Mouse (Mus musculus): Measurements from ENCODE around the gene Plcb2. TPM values are rescaled to one million over a fixed set of nuclear protein-coding genes. Genes with fewer than 3 reads are reported as not detected.

Plcb2 gene
- polyA plus RNA-seq, 1 experiment from 2014 or later: 1.4 TPM

DNA sequence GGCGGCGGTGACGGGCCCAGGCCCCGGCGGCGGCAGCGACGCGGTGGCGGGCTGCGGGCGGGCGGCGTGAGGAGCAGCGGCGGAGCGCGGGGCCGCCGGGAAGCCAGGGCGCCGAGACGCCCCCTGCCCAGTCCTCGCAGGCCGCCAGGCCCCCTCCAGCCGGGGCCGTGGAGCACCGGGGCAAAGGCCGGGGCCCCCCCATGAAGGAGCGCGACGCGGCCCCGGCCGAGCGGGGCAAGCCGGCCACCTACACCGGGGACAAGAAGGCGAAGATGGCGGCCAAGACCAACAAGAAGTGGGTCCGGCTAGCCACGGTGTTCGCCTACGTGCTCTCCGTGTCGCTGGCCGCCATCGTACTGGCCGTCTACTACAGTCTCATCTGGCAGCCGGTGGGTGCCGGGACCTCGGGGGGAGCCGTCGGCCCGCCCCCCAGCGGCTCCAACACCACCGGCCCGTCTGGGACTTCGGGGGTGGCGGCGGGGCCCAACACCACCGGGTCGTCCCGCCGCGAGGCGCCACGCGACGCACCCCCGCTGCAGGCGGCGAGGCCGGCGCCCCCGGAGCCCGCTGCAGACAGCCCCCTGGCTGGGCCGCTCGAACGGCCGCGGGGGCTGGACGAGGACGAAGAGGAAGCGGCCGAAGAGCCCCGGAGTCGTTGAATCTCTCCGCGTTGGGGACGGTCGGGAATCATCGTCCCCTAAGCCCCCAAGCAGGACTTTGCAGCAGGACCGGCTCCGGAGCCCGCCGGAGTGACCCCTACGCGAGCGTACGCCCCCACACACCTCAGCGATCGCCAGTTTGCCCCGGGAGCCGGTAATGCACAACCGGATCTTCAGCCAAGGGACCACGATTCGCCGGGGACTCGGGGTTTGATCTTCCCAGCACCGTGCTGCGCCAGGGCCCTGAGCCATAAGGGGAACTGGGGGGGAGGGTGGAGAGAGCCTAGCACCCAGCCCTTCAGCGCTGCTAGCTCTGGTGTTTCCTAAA lies 18.0 kb upstream of the Plcb2 start:
- Histone ChIP-seq H3K27me3 (ENCODE audit: insufficient read depth, low read length) (peaks cover 7% of the 10 kb centered on the region), H3K9ac (ENCODE audit: low read depth, low read length) (peak overlapping the region; percentile 84), H3K4me1 (replicated peaks; ENCODE audit: insufficient read depth, low read length) (peaks cover 7% of the 10 kb centered on the region), H3K4me2 (ENCODE audit: low read length) (peak overlapping the region; percentile 99), H3K27ac (peak overlapping the region; percentile 19), H3K4me3 (replicated peaks; ENCODE audit: low read depth, low read length) (peak overlapping the region; percentile 69), H3K36me3 (ENCODE audit: insufficient read depth, low read length) (no peaks in the 10 kb centered on the region), H3K9me3 (replicated peaks; ENCODE audit: low read length) (no peaks in the 10 kb centered on the region)
- TF ChIP-seq CTCF (IDR thresholded peaks at IDR 0.05; ENCODE audit: low read depth): no peak
- under 1% methylated on average over 92 of the region's 113 CpGs for WGBS
- DNase-seq (ENCODE audit: low spot score) (peak; percentile 50), ATAC-seq (replicated peaks; ENCODE audit: low FRiP score, low read depth) (peak; percentile 67)

DNA sequence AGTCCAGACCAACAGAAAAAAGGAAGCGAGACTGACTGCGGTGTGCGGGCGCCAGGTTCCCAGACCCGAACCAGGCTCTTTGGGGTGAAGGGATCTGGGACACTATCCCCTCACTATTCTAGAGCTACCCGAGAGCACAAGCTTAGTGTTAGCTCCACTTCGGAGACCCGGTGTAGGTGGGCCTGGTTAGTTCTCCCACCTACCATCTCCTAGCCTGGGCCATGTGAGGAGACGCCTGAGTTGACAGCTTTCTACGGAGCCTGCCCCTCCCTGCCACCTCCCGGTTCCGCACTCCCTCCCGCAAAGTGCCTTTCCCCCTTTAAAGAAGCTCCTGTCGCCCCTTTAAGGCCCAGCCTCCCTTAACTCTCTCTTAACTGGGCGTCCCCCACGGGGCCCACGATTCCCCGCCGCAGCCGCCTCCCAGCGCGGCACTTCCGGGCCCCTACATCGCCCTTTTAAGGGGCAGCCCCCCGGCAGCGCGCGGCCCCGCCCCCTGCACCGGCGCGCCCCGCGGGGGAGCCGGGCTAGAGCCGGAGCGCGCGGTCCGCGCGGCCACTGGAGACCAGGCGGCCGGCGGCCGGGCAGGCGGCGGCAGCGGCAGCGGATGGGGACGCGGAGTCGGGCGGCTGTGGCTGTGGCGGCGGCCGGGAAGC lies 17.1 kb upstream of the Plcb2 start, which contains the start of gene Inafm2:
Gene Inafm2, plus strand, starts transcription at position 527 of the 653 bp plus-strand sequence.
- peak within 1 kb of the TSS; percentile 69 for H3K4me3 ChIP-seq (replicated peaks; ENCODE audit: low read depth, low read length)
- peak; percentile 96 for DNase-seq (ENCODE audit: low spot score)
- H3K9me3 ChIP-seq (replicated peaks; ENCODE audit: low read length): no peaks in the 10 kb centered on the region
- peaks cover 7% of the 10 kb centered on the region for H3K4me1 ChIP-seq (replicated peaks; ENCODE audit: insufficient read depth, low read length)
- H3K36me3 ChIP-seq (ENCODE audit: insufficient read depth, low read length): no peaks in the 10 kb centered on the region
- H3K27ac ChIP-seq: peak within 1 kb of the TSS; percentile 19
- H3K4me2 ChIP-seq (ENCODE audit: low read length): peak within 1 kb of the TSS; percentile 99
- peaks cover 7% of the 10 kb centered on the region for H3K27me3 ChIP-seq (ENCODE audit: insufficient read depth, low read length)
- H3K9ac ChIP-seq (ENCODE audit: low read depth, low read length): peak within 1 kb of the TSS; percentile 84
- TF ChIP-seq CTCF (IDR thresholded peaks at IDR 0.05; ENCODE audit: low read depth): peak; percentile 15; the same call in 1 of the 2 replicates
- ATAC-seq (replicated peaks; ENCODE audit: low FRiP score, low read depth): peak; percentile 87
- under 1% methylated on average over 48 of the region's 57 CpGs for WGBS

DNA sequence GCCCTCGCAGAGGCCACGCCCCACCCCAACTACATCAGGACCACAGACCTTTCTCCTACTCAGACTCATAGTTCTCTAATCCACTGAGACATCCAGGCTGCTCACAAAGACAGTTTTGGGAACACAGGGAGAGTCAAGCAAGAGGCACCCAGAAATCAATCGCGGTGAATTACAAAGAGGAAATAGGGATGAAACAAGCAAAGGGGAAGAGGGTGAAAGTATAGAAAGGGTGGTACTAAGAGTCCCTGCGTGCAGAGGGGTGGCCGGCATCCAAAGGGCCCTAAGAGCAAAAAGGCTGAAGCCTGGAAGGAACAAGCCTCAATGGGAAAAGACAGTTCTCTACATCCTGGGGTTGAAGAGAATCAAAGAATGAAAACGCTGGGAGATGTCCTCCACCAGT lies 16.4 kb upstream of the Plcb2 start:
- Histone ChIP-seq H3K9me3 (replicated peaks; ENCODE audit: low read length) (no peaks in the 10 kb centered on the region), H3K4me1 (replicated peaks; ENCODE audit: insufficient read depth, low read length) (peaks cover 7% of the 10 kb centered on the region), H3K4me2 (ENCODE audit: low read length) (peak overlapping the region; percentile 99), H3K27me3 (ENCODE audit: insufficient read depth, low read length) (peaks cover 7% of the 10 kb centered on the region), H3K9ac (ENCODE audit: low read depth, low read length) (no peak overlapping the region), H3K36me3 (ENCODE audit: insufficient read depth, low read length) (no peaks in the 10 kb centered on the region), H3K27ac (no peak overlapping the region), H3K4me3 (replicated peaks; ENCODE audit: low read depth, low read length) (no peak overlapping the region)
- ATAC-seq (replicated peaks; ENCODE audit: low FRiP score, low read depth) (no peak), DNase-seq (ENCODE audit: low spot score) (no peak)
- WGBS: 11% methylated on average over 7 of the region's 7 CpGs
- TF ChIP-seq CTCF (IDR thresholded peaks at IDR 0.05; ENCODE audit: low read depth): no peak

DNA sequence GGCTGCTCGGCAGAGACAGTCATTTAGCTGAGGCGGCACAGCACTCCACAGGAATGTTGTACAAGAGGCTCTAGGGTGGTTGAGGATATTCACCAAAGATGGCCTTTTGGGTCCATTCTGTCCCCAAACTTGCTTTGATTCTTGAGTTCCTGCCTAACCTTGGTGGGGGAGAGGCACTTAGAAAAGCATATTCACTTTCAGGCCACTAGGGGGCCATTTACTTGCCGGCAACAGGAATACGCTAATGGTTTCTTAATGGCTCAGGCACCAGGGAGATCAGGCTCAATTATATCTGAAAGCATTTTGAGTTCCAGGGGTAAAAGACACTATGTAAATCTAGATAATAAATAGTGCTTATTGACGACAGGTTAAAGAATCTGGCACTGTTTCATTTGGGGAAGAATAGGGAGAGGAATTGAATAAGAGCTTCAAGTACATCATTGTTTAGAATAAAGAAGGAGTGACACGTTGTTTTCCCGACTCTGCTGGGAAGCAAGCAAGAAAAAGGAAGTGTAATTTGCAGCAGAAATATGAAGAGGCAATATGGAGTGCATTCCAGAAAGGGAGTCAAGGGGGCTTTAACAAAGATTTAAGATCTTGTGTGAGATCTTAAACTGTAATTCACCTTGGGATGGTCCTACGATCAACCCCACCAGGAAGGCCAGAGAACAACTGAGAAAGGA lies 15.2 kb upstream of the Plcb2 start:
- Histone ChIP-seq H3K9ac (ENCODE audit: low read depth, low read length) (no peak overlapping the region), H3K36me3 (ENCODE audit: insufficient read depth, low read length) (no peaks in the 10 kb centered on the region), H3K4me2 (ENCODE audit: low read length) (no peak overlapping the region), H3K9me3 (replicated peaks; ENCODE audit: low read length) (no peaks in the 10 kb centered on the region), H3K4me1 (replicated peaks; ENCODE audit: insufficient read depth, low read length) (peaks cover 7% of the 10 kb centered on the region), H3K27me3 (ENCODE audit: insufficient read depth, low read length) (peaks cover 7% of the 10 kb centered on the region), H3K27ac (no peak overlapping the region), H3K4me3 (replicated peaks; ENCODE audit: low read depth, low read length) (no peak overlapping the region)
- peak; percentile 85 for TF ChIP-seq CTCF (IDR thresholded peaks at IDR 0.05; ENCODE audit: low read depth)
- WGBS: 27% methylated on average over 8 of the region's 8 CpGs
- DNase-seq (ENCODE audit: low spot score) (peak; percentile 89), ATAC-seq (replicated peaks; ENCODE audit: low FRiP score, low read depth) (no peak)

DNA sequence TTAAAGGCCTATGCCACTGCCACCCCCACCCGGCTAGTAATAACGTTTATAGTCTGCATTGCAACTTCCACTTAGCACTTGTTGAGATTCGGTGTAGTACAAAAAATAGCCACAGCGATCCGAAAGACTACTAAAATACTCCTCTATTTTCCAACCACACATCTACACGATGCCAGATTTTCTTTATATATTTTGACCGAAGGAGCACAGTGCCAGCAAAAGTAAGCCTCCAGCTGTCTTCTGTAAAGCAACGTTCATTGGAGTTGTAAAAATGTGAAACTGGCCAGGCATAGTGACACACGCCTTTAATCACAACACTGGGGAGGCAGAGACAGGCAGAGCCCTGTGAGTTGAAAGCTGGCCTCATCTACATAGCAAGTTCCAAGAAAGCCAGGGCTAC lies 12.9 kb upstream of the Plcb2 start:
- H3K4me2 ChIP-seq (ENCODE audit: low read length): no peak overlapping the region
- no peak for TF ChIP-seq CTCF (IDR thresholded peaks at IDR 0.05; ENCODE audit: low read depth)
- H3K36me3 ChIP-seq (ENCODE audit: insufficient read depth, low read length): no peaks in the 10 kb centered on the region
- no peak overlapping the region for H3K4me3 ChIP-seq (replicated peaks; ENCODE audit: low read depth, low read length)
- DNase-seq (ENCODE audit: low spot score) (no peak), ATAC-seq (replicated peaks; ENCODE audit: low FRiP score, low read depth) (no peak)
- H3K9ac ChIP-seq (ENCODE audit: low read depth, low read length): no peak overlapping the region
- peaks cover 7% of the 10 kb centered on the region for H3K4me1 ChIP-seq (replicated peaks; ENCODE audit: insufficient read depth, low read length)
- no peak overlapping the region for H3K27ac ChIP-seq
- no peaks in the 10 kb centered on the region for H3K9me3 ChIP-seq (replicated peaks; ENCODE audit: low read length)
- H3K27me3 ChIP-seq (ENCODE audit: insufficient read depth, low read length): peaks cover 7% of the 10 kb centered on the region
- 60% methylated on average over 9 of the region's 9 CpGs for WGBS

DNA sequence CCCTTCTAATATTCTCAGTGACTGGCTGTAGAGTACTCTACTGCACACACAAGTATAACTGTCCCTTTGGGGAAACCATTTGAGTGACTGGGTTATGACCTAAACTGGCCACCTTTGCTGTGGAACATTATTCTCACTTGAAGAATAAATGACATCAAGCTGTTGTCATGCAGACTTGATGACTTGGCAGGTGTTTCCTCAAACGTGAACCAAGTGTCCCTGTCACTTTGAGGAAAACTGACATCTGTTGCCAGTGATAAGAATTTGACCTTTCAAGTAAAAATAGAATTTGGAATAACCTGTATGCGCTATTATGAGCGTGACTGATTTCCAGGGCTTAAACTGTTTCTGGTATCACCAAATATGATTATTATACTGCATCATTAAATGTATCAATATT lies 12.1 kb upstream of the Plcb2 start:
- Histone ChIP-seq H3K4me3 (replicated peaks; ENCODE audit: low read depth, low read length) (no peak overlapping the region), H3K27me3 (ENCODE audit: insufficient read depth, low read length) (peaks cover 7% of the 10 kb centered on the region), H3K9me3 (replicated peaks; ENCODE audit: low read length) (no peaks in the 10 kb centered on the region), H3K36me3 (ENCODE audit: insufficient read depth, low read length) (no peaks in the 10 kb centered on the region), H3K27ac (no peak overlapping the region), H3K9ac (ENCODE audit: low read depth, low read length) (no peak overlapping the region), H3K4me1 (replicated peaks; ENCODE audit: insufficient read depth, low read length) (peaks cover 7% of the 10 kb centered on the region), H3K4me2 (ENCODE audit: low read length) (no peak overlapping the region)
- WGBS: 59% methylated on average over 3 of the region's 3 CpGs
- ATAC-seq (replicated peaks; ENCODE audit: low FRiP score, low read depth): no peak
- no peak for TF ChIP-seq CTCF (IDR thresholded peaks at IDR 0.05; ENCODE audit: low read depth)
- DNase-seq (ENCODE audit: low spot score): no peak

Data from kidney, postnatal 0 days (tissue).